Mouse (Mus musculus) embryonic facial prominence, embryonic 10.5 days (tissue): ENCODE data around the gene Gcnt7. TPM values are rescaled to one million over a fixed set of nuclear protein-coding genes. Genes with fewer than 3 reads are reported as not detected.
A peak's percentile ranks its signal among the peaks of the same experiment; 100 is the strongest.

Source experiments
- DNase-seq: peaks from one replicate; pipeline ENCODE4 v3.0.0-alpha.2; 2017; ENCODE audit warnings: low spot score
- H3K27ac ChIP-seq: fragments of 300-500 bp; sonication (generic); replicated peaks from 2 replicates; pipeline ENCODE4 v1.5.1; 2016; ENCODE audit warnings: mild to moderate bottlenecking
- H3K27me3 ChIP-seq: fragments of 300-500 bp; sonication (generic); replicated peaks from 2 replicates; pipeline ENCODE4 v1.6.1; 2016; ENCODE audit warnings: low read depth, mild to moderate bottlenecking; ENCODE audit not compliant: poor library complexity, severe bottlenecking
- H3K36me3 ChIP-seq: fragments of 300-500 bp; sonication (generic); replicated peaks from 2 replicates; pipeline ENCODE4 v1.6.1; 2016; ENCODE audit warnings: mild to moderate bottlenecking, moderate library complexity
- H3K4me1 ChIP-seq: fragments of 300-500 bp; sonication (generic); 2 replicates; pipeline ENCODE4 v1.6.1; 2016
- H3K4me3 ChIP-seq: fragments of 300-500 bp; sonication (generic); 2 replicates; pipeline ENCODE4 v1.5.1; 2016; ENCODE audit warnings: mild to moderate bottlenecking, moderate library complexity
- H3K9me3 ChIP-seq: fragments of 300-500 bp; sonication (generic); 2 replicates; pipeline ENCODE4 v1.6.1; 2016; ENCODE audit warnings: mild to moderate bottlenecking
- WGBS: fragments of 180-500 bp; shearing (Covaris S2); methylation state at CpG from one replicate; pipeline ENCODE4 v1.1.7; 2016; 5-methylcytosine and 5-hydroxymethylcytosine counted together
- polyA plus RNA-seq: library from polyadenylated mRNA; unstranded; fragments of >200 nt; fragmentation: Nextera tagmentation; extraction: Ambion mirVana; gene quantifications from 2 replicates; pipeline ENCODE4 v1.2.1, GENCODE M21; 2016

Gcnt7 gene
- 1.6 and 2.2 TPM in 2 replicates for polyA plus RNA-seq

DNA sequence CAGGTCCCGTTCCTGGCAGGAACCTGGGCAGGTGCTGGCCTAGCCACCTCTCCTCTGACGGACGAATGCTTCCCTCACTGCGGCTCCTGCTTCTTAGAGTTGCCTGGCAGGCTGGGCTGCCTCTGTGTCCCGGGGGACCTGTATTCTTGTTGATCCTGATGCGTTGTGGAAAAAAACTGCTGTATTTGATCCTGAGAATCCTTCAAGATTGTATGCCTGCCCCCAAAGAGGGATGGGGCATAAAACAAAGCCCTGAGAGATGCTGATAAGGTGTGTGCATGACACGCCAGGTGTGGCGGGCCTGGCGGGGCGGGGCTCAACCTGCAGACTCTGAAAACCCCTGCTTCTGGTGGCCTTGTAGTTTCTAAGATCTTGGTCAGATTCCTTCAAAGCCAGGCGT lies at the start of gene Gcnt7:
Gcnt7 (minus strand) TSS at position 101 of the 400 bp plus-strand sequence.
- no peak for DNase-seq
- H3K36me3 ChIP-seq: peaks cover 62% of the 10 kb centered on the region
- WGBS: 87% methylated on average over 11 of the region's 11 CpGs

GRCm38 (mm10) chr2:172506121-172506520 lies 47.7 kb upstream of the Gcnt7 start:
- no peaks in the 10 kb centered on the region for H3K27me3 ChIP-seq
- H3K36me3 ChIP-seq: no peaks in the 10 kb centered on the region
- H3K9me3 ChIP-seq: no peaks in the 10 kb centered on the region
- H3K4me1 ChIP-seq: peaks cover 10% of the 10 kb centered on the region
- no peak overlapping the region for H3K4me3 ChIP-seq
- no peak for DNase-seq
- WGBS: 87% methylated on average over 7 of the region's 7 CpGs
- H3K27ac ChIP-seq: no peak overlapping the region

More for the DNA sequence above, at the start of gene Gcnt7:
- H3K4me3 ChIP-seq: no peak within 1 kb of the TSS
- H3K4me1 ChIP-seq: peaks cover 10% of the 10 kb centered on the region
- no peak within 1 kb of the TSS for H3K27ac ChIP-seq
- no peaks in the 10 kb centered on the region for H3K9me3 ChIP-seq
- no peaks in the 10 kb centered on the region for H3K27me3 ChIP-seq

DNA sequence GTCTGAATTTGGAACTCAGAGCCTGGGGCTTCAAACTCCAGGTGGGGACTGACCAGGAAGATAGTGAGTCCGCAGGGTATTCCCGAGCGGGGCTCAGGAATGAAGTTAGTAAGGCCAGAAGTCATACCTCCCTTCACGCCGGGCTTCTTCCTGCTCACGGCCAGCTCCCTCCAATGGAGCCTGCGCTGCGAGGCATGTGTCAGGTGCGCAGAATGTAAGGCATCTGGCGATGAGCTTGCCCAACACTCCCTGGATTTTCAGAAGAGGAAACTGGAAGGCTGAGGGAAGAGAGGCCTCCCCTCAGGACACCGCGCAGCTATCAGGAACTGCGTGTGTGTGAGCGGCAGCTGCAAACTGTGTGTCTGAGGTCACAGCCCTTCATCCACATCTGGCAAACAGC lies 43.8 kb upstream of the Gcnt7 start:
- Histone ChIP-seq H3K4me3 (no peak overlapping the region), H3K4me1 (peaks cover 16% of the 10 kb centered on the region), H3K36me3 (no peaks in the 10 kb centered on the region), H3K27me3 (no peaks in the 10 kb centered on the region), H3K27ac (no peak overlapping the region), H3K9me3 (no peaks in the 10 kb centered on the region)
- WGBS: 65% methylated on average over 14 of the region's 14 CpGs
- peak; percentile 34 for DNase-seq

- H3K27ac ChIP-seq: no peak overlapping the region; the same call in 1 of the 2 replicates
- no peaks in the 10 kb centered on the region for H3K27me3 ChIP-seq
- no peaks in the 10 kb centered on the region for H3K36me3 ChIP-seq
- DNase-seq: peak; percentile 76
- peaks cover 21% of the 10 kb centered on the region for H3K4me1 ChIP-seq
- 3% methylated on average over 4 of the region's 4 CpGs for WGBS
- no peak overlapping the region for H3K4me3 ChIP-seq
- no peaks in the 10 kb centered on the region for H3K9me3 ChIP-seq
Measured at GRCm38 (mm10) chr2:172501341-172501740, 42.9 kb upstream of the Gcnt7 start.

DNA sequence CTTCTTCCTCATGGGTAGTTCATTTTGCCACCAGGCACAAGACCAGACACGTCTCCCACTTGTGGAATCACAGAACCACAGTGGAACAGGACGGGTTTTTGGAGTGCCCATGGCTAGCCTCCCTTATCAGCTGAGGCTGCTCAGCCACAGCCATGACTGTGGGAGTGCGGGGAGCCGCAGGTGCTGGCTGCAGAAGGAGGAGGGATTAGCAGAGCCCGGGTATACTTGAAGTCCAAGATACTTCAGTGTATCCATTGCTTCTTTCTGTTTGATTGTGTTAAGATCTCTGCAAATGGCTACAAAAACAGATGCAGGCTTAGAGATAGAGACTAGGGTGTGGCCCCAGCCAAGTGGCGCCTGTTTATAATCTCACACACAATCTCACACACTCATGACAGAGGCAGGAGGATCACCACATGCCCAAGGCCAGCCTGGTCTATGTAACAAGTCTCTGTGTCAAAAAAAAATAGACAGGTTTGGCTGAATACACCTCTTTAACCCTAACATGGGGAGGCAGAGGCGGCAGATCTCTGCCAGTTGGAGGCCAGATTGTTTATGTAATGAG lies 42.4 kb upstream of the Gcnt7 start:
- no peak for DNase-seq
- Histone ChIP-seq H3K9me3 (no peaks in the 10 kb centered on the region), H3K27ac (peak overlapping the region; percentile 24; the same call in 1 of the 2 replicates), H3K27me3 (no peaks in the 10 kb centered on the region), H3K36me3 (no peaks in the 10 kb centered on the region), H3K4me3 (no peak overlapping the region), H3K4me1 (peaks cover 21% of the 10 kb centered on the region)
- WGBS: 51% methylated on average over 7 of the region's 7 CpGs

DNA sequence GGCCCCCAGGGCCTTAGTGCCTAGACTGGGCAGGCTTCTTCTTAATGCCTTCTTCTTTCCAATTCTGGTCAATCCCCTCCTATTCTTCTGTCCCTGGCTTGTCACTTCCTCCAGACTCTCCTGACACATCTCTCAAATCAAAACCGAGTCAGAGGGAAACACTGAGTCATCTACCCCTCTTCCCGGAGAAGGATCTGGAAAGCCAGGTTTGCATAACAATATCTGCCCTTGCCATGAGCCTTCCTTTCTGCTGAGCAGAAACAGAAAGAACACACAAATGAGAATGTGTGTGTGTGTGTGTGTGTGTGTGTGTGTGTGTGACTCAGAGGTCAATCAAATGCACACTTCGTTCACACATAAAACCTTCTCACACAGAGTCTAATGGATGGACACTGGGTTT lies 40.4 kb upstream of the Gcnt7 start:
- no peaks in the 10 kb centered on the region for H3K36me3 ChIP-seq
- no peaks in the 10 kb centered on the region for H3K9me3 ChIP-seq
- 64% methylated on average over 3 of the region's 3 CpGs for WGBS
- H3K4me1 ChIP-seq: peaks cover 21% of the 10 kb centered on the region
- H3K4me3 ChIP-seq: no peak overlapping the region
- no peak overlapping the region for H3K27ac ChIP-seq
- no peaks in the 10 kb centered on the region for H3K27me3 ChIP-seq
- no peak for DNase-seq

DNA sequence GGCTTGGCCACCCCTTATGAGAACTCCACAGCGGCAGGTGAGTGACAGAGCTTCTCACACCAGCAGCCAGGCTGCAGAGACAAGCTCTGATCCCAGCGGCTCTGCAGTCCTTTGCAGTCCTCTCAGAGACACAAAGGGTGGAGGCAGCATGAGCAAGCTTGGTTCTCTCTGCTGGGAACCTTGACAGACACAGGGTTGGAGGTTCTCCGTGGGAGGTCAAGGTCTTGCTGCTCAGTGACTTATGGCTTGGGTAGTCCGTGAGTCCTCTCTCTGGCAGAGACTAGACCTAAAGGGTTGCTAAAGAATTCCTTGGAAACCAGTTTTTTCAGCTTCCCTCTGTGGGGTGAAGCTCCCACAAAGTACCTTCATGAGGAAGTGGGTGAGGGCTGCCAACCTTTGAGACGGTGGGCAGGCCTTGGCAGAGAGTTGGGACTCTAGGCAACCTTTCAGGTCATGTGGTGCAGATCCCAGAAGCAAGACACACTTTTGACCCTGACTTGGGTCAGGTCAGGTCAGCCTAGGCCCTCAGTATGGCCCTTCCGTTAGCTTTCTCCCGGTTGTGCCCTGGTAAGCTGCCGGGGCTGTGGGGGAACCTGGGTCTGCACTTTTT lies 38.4 kb upstream of the Gcnt7 start:
- Histone ChIP-seq H3K27ac (no peak overlapping the region), H3K4me1 (peaks cover 13% of the 10 kb centered on the region), H3K27me3 (no peaks in the 10 kb centered on the region), H3K4me3 (no peak overlapping the region), H3K36me3 (no peaks in the 10 kb centered on the region), H3K9me3 (no peaks in the 10 kb centered on the region)
- WGBS: 69% methylated on average over 8 of the region's 8 CpGs
- no peak for DNase-seq

DNA sequence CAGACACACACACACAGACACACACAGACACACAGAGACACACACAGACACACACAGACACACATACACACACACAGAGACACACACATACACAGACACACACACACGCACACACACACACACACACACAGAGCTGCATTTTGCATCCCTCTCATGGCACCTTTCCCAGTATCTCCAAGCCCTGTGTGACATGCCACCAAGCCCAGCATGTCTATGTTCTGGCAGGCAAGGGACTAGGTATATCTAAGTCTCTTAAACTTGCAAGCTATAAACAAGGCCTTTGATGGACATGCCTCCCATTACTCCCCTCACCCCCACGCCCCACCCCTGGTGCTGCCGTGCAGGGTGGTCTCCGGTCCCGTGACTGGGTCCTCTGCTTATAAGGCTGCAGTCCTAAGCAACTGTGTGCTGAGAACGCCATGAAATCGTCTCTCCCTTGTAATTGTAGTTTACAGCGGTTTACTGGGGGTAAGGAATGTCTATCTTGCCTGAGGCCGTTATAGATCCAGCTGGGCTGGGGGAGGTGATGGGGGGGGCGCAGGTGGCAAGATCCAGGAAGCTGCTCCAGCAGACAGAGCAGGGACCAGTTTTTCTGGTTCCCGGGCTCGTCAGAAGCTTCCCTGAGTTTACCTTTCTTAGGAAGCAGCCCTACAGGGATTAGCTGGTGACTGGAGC lies 26.4 kb upstream of the Gcnt7 start:
- peaks cover 11% of the 10 kb centered on the region for H3K4me1 ChIP-seq
- WGBS: 28% methylated on average over 12 of the region's 12 CpGs

DNA sequence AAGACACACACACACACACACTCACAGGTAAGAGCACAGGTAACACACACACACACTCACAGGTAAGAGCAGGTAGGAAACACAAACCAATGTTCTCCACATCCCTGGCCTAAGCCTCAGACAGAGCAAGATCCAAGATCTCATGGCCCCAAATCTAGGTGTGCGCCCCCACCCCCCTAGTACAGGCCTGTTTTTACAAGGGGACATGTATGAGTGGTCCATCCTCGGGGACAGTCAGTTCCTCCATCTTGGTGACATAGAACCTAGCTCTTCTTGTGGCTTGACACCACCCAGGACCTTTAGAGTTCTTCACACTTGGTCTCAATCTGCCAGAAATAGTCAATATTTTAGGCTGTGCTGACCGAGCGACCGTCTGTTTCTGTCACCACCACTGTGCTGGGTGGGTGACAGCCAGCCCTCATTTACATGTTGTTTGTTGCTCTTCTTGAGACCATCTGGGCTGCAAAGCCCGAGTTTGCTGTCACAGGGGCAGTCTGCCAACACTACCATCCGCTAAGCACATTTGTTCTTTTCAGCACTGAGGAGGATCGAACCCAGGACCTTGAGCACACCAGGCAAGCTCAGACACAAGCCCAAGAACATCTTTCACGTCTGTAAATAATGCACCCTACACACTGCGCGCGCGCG lies 25.5 kb upstream of the Gcnt7 start:
- Histone ChIP-seq H3K4me1 (peaks cover 11% of the 10 kb centered on the region), H3K9me3 (no peaks in the 10 kb centered on the region), H3K36me3 (no peaks in the 10 kb centered on the region), H3K27ac (no peak overlapping the region), H3K27me3 (no peaks in the 10 kb centered on the region), H3K4me3 (no peak overlapping the region)
- DNase-seq: no peak
- 87% methylated on average over 14 of the region's 14 CpGs for WGBS

More for the DNA sequence above, 26.4 kb upstream of the Gcnt7 start:
- no peaks in the 10 kb centered on the region for H3K36me3 ChIP-seq
- peak overlapping the region; percentile 63 for H3K27ac ChIP-seq
- no peaks in the 10 kb centered on the region for H3K27me3 ChIP-seq
- H3K4me3 ChIP-seq: peak overlapping the region; percentile 16; the same call in 1 of the 2 replicates
- DNase-seq: peak; percentile 70
- no peaks in the 10 kb centered on the region for H3K9me3 ChIP-seq

DNA sequence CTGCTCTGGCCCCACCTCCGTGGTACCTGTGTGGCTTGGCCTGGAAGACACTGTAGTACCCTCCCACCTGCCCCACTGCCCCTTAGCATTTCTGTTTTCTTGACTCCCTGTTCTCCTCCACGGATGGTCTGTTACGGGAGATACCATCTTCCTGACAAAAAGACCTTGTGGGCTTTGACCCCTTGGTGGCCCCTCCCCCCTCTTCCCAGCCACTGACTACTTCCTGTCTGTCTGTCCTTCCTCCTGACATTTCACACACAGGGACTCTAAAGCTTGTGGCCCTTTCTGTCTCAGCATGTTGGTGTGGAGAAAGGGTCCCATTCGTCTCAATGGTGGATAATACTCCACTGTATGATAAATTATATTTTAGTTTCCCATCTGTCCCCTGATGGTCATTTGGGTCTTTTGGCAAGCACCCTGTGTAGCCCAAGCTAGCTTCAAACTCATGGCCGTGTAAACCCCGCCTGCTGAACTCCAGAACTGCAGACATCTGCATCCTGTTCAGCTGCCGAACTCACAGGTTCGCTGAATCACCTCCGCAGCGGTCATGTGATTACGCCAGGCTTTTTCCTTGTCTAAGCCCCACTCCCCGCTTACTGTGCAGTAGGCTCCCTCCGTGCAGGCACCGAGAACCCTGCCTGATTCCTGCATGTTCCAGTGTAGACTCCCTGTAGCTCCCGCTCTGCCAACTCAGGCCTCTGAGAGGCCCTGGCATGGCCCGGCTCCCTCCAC lies 23.4 kb upstream of the Gcnt7 start:
- WGBS: 80% methylated on average over 16 of the region's 16 CpGs
- Histone ChIP-seq H3K4me3 (no peak overlapping the region), H3K4me1 (peaks cover 21% of the 10 kb centered on the region), H3K36me3 (no peaks in the 10 kb centered on the region), H3K9me3 (no peaks in the 10 kb centered on the region), H3K27me3 (0 out of 2 replicates have a peak, but pooled peaks cover 2% of the 10 kb centered on the region), H3K27ac (no peak overlapping the region)
- no peak for DNase-seq

- WGBS: 64% methylated on average over 7 of the region's 7 CpGs
- H3K4me3 ChIP-seq: no peak overlapping the region
- no peaks in the 10 kb centered on the region for H3K36me3 ChIP-seq
- peaks cover 24% of the 10 kb centered on the region for H3K4me1 ChIP-seq
- H3K9me3 ChIP-seq: no peaks in the 10 kb centered on the region
- DNase-seq: no peak
- no peak overlapping the region for H3K27ac ChIP-seq
- H3K27me3 ChIP-seq: peaks cover 4% of the 10 kb centered on the region; the same call in 1 of the 2 replicates
Measured at GRCm38 (mm10) chr2:172480296-172480695, 21.9 kb upstream of the Gcnt7 start.

DNA sequence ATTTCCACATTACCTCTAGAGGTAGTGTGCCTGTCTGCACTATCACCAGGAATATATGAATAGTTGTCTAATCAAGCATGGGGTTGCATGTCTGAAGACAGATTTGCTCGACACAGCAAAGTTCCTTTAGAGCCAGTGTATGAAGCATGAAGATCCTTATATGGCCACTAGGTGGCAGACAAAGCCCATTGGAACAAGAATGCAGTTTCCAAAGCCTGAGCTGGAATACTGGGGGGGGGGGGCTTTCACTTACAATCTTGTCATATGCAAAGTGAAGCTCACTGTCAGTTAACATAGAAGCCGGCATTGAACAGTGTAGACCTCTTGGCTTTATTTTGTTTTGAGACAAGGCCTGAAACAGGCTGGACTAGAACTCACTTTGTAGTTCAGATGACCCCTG lies 19.5 kb upstream of the Gcnt7 start:
- Histone ChIP-seq H3K4me1 (peaks cover 16% of the 10 kb centered on the region), H3K36me3 (no peaks in the 10 kb centered on the region), H3K27ac (no peak overlapping the region), H3K27me3 (peaks cover 4% of the 10 kb centered on the region; the same call in 1 of the 2 replicates), H3K9me3 (no peaks in the 10 kb centered on the region), H3K4me3 (no peak overlapping the region)
- peak; percentile 65 for DNase-seq
- under 1% methylated on average over 2 of the region's 2 CpGs for WGBS
